In the genomic region with DNA sequence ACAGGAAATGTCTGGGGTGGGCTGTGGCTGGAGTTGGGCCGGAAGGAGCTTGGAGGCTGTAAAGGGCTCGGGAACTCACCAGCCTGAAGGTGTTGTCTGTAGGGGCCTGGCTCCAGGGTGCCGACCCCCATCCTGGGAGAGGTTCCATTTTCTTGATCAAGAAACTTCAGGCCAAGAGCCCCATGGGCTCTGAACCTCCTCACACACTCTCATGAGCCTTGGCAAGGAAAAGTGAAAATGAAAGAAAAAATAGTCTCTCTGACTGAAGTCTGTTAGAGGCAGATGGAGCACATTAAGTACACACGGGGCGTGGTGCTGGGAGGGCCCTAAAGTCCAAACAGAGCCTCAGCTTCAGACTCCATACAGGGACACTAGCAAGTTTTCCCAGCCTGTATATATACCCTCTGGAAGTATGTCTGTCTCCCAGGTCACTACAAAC, we compare ENCODE assay signal across 8 mouse cellular contexts. TPM values are rescaled to one million over a fixed set of nuclear protein-coding genes. Genes with fewer than 3 reads are reported as not detected.
DNase-seq lines count a peak whose midpoint lies in the region; ATAC-seq and TF ChIP-seq lines count a peak whose summit lies in the region.

No protein-coding gene starts in this region.

- TF ChIP-seq POLR2A in bone marrow, adult 2 months (IDR thresholded peaks at IDR 0.05; ENCODE audit: borderline replicate concordance, control insufficient read depth, low read depth, low read length) = no peak

- 1% methylated on average over 5 of the region's 5 CpGs for WGBS in bone marrow, adult 2 months
- 55% methylated on average over 5 of the region's 5 CpGs for WGBS in heart, embryonic 14.5 days
- WGBS in limb, embryonic 10.5 days = 27% methylated on average over 5 of the region's 5 CpGs

- no peak for ATAC-seq in heart, embryonic 14.5 days (ENCODE audit: insufficient number of reproducible peaks, insufficient read depth, low FRiP score, low read depth)
- peak; percentile 49 for ATAC-seq in megakaryocyte-erythroid progenitor cell, adult 5-6 weeks (replicated peaks; ENCODE audit: low FRiP score, low TSS enrichment, poor library complexity, severe bottlenecking)

- H3K9me3 ChIP-seq in heart, embryonic 14.5 days (ENCODE audit: control insufficient read depth, low read length) = no peaks in the 10 kb centered on the region
- H3K9me3 ChIP-seq in limb, embryonic 10.5 days (replicated peaks) = no peaks in the 10 kb centered on the region

- peak overlapping the region; percentile 73 for H3K4me3 ChIP-seq in bone marrow, adult 2 months (replicated peaks; ENCODE audit: control insufficient read depth, low read depth, low read length)
- H3K4me3 ChIP-seq in heart, embryonic 14.5 days (ENCODE audit: control insufficient read depth in 1 of 2, insufficient read depth in 1 of 2, low read depth in 1 of 2, low read length in 2 of 2) = peak overlapping the region in 1 of 2 experiments; percentile 6; a peak in 1 of 4 replicates
- H3K4me3 ChIP-seq in limb, embryonic 10.5 days = peak overlapping the region; percentile 22

- no peaks in the 10 kb centered on the region for H3K27me3 ChIP-seq in heart, embryonic 14.5 days (ENCODE audit: control insufficient read depth, insufficient read depth, low read length)
- no peaks in the 10 kb centered on the region for H3K27me3 ChIP-seq in limb, embryonic 10.5 days (ENCODE audit: low read depth, poor library complexity, severe bottlenecking)

- peak overlapping the region; percentile 46 for H3K4me2 ChIP-seq in heart, embryonic 14.5 days (ENCODE audit: low read length)

- H3K36me3 ChIP-seq in heart, embryonic 14.5 days (ENCODE audit: control insufficient read depth, insufficient read depth, low read length) = no peaks in the 10 kb centered on the region
- no peaks in the 10 kb centered on the region for H3K36me3 ChIP-seq in limb, embryonic 10.5 days

- peak; percentile 75 for DNase-seq in CD4-positive helper T cell, adult 2 months (ENCODE audit: low read depth, low spot score)
- DNase-seq in limb, embryonic 10.5 days (ENCODE audit: low spot score) = no peak
- no peak for DNase-seq in cerebellum, adult 9-11 months
- DNase-seq in cerebellum, postnatal 14 days = no peak
- no peak for DNase-seq in layer of hippocampus, postnatal 36 days

- TF ChIP-seq CTCF in bone marrow, adult 2 months (IDR thresholded peaks at IDR 0.05; ENCODE audit: control insufficient read depth, insufficient read depth, low read length) = no peak

- peaks cover 13% of the 10 kb centered on the region for H3K4me1 ChIP-seq in bone marrow, adult 2 months (ENCODE audit: control insufficient read depth, insufficient read depth, low read length)
- peaks cover 10 to 11% of the 10 kb centered on the region in 2 experiments; a peak in 3 of 4 replicates for H3K4me1 ChIP-seq in heart, embryonic 14.5 days (ENCODE audit: control insufficient read depth in 2 of 2, insufficient read depth in 2 of 2, low read length in 2 of 2)
- H3K4me1 ChIP-seq in limb, embryonic 10.5 days = peaks cover 29% of the 10 kb centered on the region

- peak overlapping the region; percentile 87 for H3K27ac ChIP-seq in bone marrow, adult 2 months (ENCODE audit: control insufficient read depth, insufficient read depth, low read depth, low read length, poor library complexity)
- peak overlapping the region; percentile 19 to 64; a peak in 2 of 4 replicates for H3K27ac ChIP-seq in heart, embryonic 14.5 days (replicated peaks in 1 of 2; ENCODE audit: control insufficient read depth in 1 of 2, insufficient read depth in 1 of 2, low read depth in 2 of 2, low read length in 2 of 2)
- H3K27ac ChIP-seq in limb, embryonic 10.5 days = peak overlapping the region; percentile 87

- peak overlapping the region; percentile 30; the same call in 1 of the 2 replicates for H3K9ac ChIP-seq in heart, embryonic 14.5 days (ENCODE audit: low read length)

RNA-seq across cellular contexts. Expression of a gene that starts 0.4 kb away (rescaled TPM):
- polyA plus RNA-seq in bone marrow, adult 2 months (2011; ENCODE audit: insufficient read depth, insufficient read length, low replicate concordance, missing spikeins) = 155 and 183 TPM in 2 replicates
- 0.46 and 1.2 TPM in 2 replicates for polyA plus RNA-seq in heart, embryonic 14.5 days (2014; fragmentation: Nextera tagmentation; extraction: Ambion mirVana)
- polyA plus RNA-seq in limb, embryonic 10.5 days (2016; fragmentation: Nextera tagmentation; extraction: Ambion mirVana) = 0.55 and 2.4 TPM in 2 replicates
- 133 and 270 TPM in 2 replicates for total RNA-seq in megakaryocyte-erythroid progenitor cell, adult 5-6 weeks (2014; fragmentation: Nextera tagmentation)
- total RNA-seq in megakaryocyte-erythroid progenitor cell, adult 5-6 weeks (2017) = 78.8 and 149 TPM in 2 replicates
- total RNA-seq in layer of hippocampus, postnatal 36 days (2021) = 1 to 10 TPM in 1 of 2 experiments, under 1 TPM in 1; 0.60 to 1.1 TPM

RNA-seq across cellular contexts. Expression of a gene that starts 29.0 kb away (rescaled TPM):
- polyA plus RNA-seq in bone marrow, adult 2 months (2011; ENCODE audit: insufficient read depth, insufficient read length, low replicate concordance, missing spikeins) = 16.6 and 32.5 TPM in 2 replicates
- polyA plus RNA-seq in heart, embryonic 14.5 days (2014; fragmentation: Nextera tagmentation; extraction: Ambion mirVana) = 52.1 and 56.8 TPM in 2 replicates
- 34.9 and 42.7 TPM in 2 replicates for polyA plus RNA-seq in limb, embryonic 10.5 days (2016; fragmentation: Nextera tagmentation; extraction: Ambion mirVana)
- 1.6 TPM in 1 of 2 replicates, not detected in the other for total RNA-seq in megakaryocyte-erythroid progenitor cell, adult 5-6 weeks (2014; fragmentation: Nextera tagmentation)
- 0.94 and 1.1 TPM in 2 replicates for total RNA-seq in megakaryocyte-erythroid progenitor cell, adult 5-6 weeks (2017)
- 10 to 100 TPM; 40.4 to 45.9 TPM for total RNA-seq in layer of hippocampus, postnatal 36 days (2021)

RNA-seq across cellular contexts. Expression of a gene that starts 32.8 kb away (rescaled TPM):
- not detected in 2 replicates for polyA plus RNA-seq in bone marrow, adult 2 months (2011; ENCODE audit: insufficient read depth, insufficient read length, low replicate concordance, missing spikeins)
- polyA plus RNA-seq in heart, embryonic 14.5 days (2014; fragmentation: Nextera tagmentation; extraction: Ambion mirVana) = 0.24 and 0.47 TPM in 2 replicates
- 0.33 and 1.1 TPM in 2 replicates for polyA plus RNA-seq in limb, embryonic 10.5 days (2016; fragmentation: Nextera tagmentation; extraction: Ambion mirVana)
- total RNA-seq in megakaryocyte-erythroid progenitor cell, adult 5-6 weeks (2014; fragmentation: Nextera tagmentation) = not detected in 2 replicates
- total RNA-seq in megakaryocyte-erythroid progenitor cell, adult 5-6 weeks (2017) = not detected in 2 replicates
- 10 to 100 TPM; 17.6 to 28.1 TPM for total RNA-seq in layer of hippocampus, postnatal 36 days (2021)

RNA-seq across cellular contexts. Expression of a gene that starts 36.0 kb away (rescaled TPM):
- 29.7 and 30.3 TPM in 2 replicates for polyA plus RNA-seq in bone marrow, adult 2 months (2011; ENCODE audit: insufficient read depth, insufficient read length, low replicate concordance, missing spikeins)
- polyA plus RNA-seq in heart, embryonic 14.5 days (2014; fragmentation: Nextera tagmentation; extraction: Ambion mirVana) = 41.4 and 42.1 TPM in 2 replicates
- 45.8 and 56.5 TPM in 2 replicates for polyA plus RNA-seq in limb, embryonic 10.5 days (2016; fragmentation: Nextera tagmentation; extraction: Ambion mirVana)
- 71.5 and 97.3 TPM in 2 replicates for total RNA-seq in megakaryocyte-erythroid progenitor cell, adult 5-6 weeks (2014; fragmentation: Nextera tagmentation)
- total RNA-seq in megakaryocyte-erythroid progenitor cell, adult 5-6 weeks (2017) = 34.6 and 35.9 TPM in 2 replicates
- total RNA-seq in layer of hippocampus, postnatal 36 days (2021) = 10 to 100 TPM; 40.6 to 40.8 TPM

RNA-seq across cellular contexts. Expression of a gene that starts 58.5 kb away (rescaled TPM):
- polyA plus RNA-seq in bone marrow, adult 2 months (2011; ENCODE audit: insufficient read depth, insufficient read length, low replicate concordance, missing spikeins) = 1.1 and 1.4 TPM in 2 replicates
- 0.22 and 0.71 TPM in 2 replicates for polyA plus RNA-seq in heart, embryonic 14.5 days (2014; fragmentation: Nextera tagmentation; extraction: Ambion mirVana)
- polyA plus RNA-seq in limb, embryonic 10.5 days (2016; fragmentation: Nextera tagmentation; extraction: Ambion mirVana) = 0.15 TPM in 1 of 2 replicates, not detected in the other
- total RNA-seq in megakaryocyte-erythroid progenitor cell, adult 5-6 weeks (2014; fragmentation: Nextera tagmentation) = 5.5 TPM in 1 of 2 replicates, not detected in the other
- total RNA-seq in megakaryocyte-erythroid progenitor cell, adult 5-6 weeks (2017) = 0.46 and 0.94 TPM in 2 replicates
- under 1 TPM; 0.15 to 0.40 TPM for total RNA-seq in layer of hippocampus, postnatal 36 days (2021)

Comparison
In these comparisons a context has a peak if more than half of its experiments do, and no peak if none do; other contexts are left out.
1. RNA of a gene that starts 0.4 kb away (polyA plus RNA-seq): 155 to 183 TPM in bone marrow, adult 2 months; 0.55 to 2.4 TPM in limb, embryonic 10.5 days and 0.46 to 1.2 TPM in heart, embryonic 14.5 days; every median in the first group is over 10 times any median in the second.
2. Peak in every context shown above with its lines, with median percentiles within 50 percentile points of each other: H3K27ac ChIP-seq.